Mouse (Mus musculus) forebrain, embryonic 11.5 days (tissue): ENCODE data around the gene Nid1. TPM values are rescaled to one million over a fixed set of nuclear protein-coding genes. Genes with fewer than 3 reads are reported as not detected.

Experiments
- ATAC-seq: fragments of 200-750 bp; cut with Nextera tagmentation; replicated peaks from 2 replicates; pipeline ENCODE4 v1.8.0; 2017; ENCODE audit warnings: moderate TSS enrichment; ENCODE audit not compliant: low FRiP score
- DNase-seq: peaks from one replicate; pipeline ENCODE4 v3.0.0-alpha.2; 2017; ENCODE audit warnings: low spot score
- H3K27ac ChIP-seq: fragments of 300-500 bp; sonication (generic); 2 replicates; pipeline ENCODE4 v1.5.1; 2014; ENCODE audit warnings: low read depth, low read length
- H3K27me3 ChIP-seq: fragments of 300-500 bp; sonication (generic); 2 replicates; pipeline ENCODE4 v1.6.1; 2014; ENCODE audit warnings: mild to moderate bottlenecking, low read length, mixed read lengths; ENCODE audit not compliant: control insufficient read depth, insufficient read depth
- H3K36me3 ChIP-seq: fragments of 300-500 bp; sonication (generic); 2 replicates; pipeline ENCODE4 v1.6.1; 2014; ENCODE audit warnings: mild to moderate bottlenecking, low read length, moderate library complexity, mixed read lengths; ENCODE audit not compliant: control insufficient read depth, insufficient read depth
- H3K4me1 ChIP-seq: fragments of 300-500 bp; sonication (generic); replicated peaks from 2 replicates; pipeline ENCODE4 v1.6.1; 2014; ENCODE audit warnings: low read length, mixed read lengths; ENCODE audit not compliant: control insufficient read depth, insufficient read depth
- H3K4me2 ChIP-seq: fragments of 300-500 bp; sonication (generic); 2 replicates; pipeline ENCODE4 v1.6.1; 2014; ENCODE audit warnings: low read depth, mild to moderate bottlenecking, low read length, moderate library complexity, mixed read lengths; ENCODE audit not compliant: severe bottlenecking
- H3K4me3 ChIP-seq: fragments of 300-500 bp; sonication (generic); 2 replicates; pipeline ENCODE4 v1.5.1; 2014; ENCODE audit warnings: low read depth, low read length
- H3K9ac ChIP-seq: fragments of 300-500 bp; sonication (generic); 2 replicates; pipeline ENCODE4 v1.6.1; 2014; ENCODE audit warnings: low read length
- H3K9me3 ChIP-seq: fragments of 300-500 bp; sonication (generic); 2 replicates; pipeline ENCODE4 v1.6.1; 2016; ENCODE audit warnings: low read length, mixed read lengths; ENCODE audit not compliant: control insufficient read depth
- WGBS: fragments of 180-500 bp; shearing (Covaris S2); extraction: QIAGEN DNeasy Blood & Tissue Kit; methylation state at CpG from one replicate; pipeline ENCODE4 v1.1.7; 2014; 5-methylcytosine and 5-hydroxymethylcytosine counted together
- polyA plus RNA-seq: library from polyadenylated mRNA; unstranded; fragments of >200 nt; fragmentation: Nextera tagmentation; extraction: Ambion mirVana; gene quantifications from 2 replicates; pipeline ENCODE4 v1.2.1, GENCODE M21; 2014

The Nid1 gene
- polyA plus RNA-seq, 1 experiment from 2014 or later = 44.3 TPM

DNA sequence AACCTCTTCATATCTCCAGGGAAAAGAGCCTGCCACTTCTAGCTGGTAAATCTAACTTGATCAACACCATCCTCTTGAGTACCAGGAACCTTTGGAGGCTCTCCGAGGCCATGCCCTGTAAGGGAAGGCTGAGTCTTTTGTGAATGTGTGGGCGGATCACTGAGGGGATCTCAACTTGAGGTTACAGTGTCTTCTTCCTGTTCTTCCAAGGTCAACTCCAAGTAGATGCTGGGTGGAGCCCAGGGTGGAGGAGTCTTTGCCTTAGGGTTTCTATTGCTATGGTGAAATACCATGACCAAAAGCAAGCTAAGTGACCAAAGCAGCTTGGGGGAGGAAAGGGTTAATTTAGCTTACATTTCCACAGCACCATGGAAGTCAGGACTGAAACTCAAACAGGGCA, 39.7 kb downstream of the Nid1 start:
- Histone ChIP-seq H3K9ac (no peak overlapping the region), H3K4me1 (0 out of 2 replicates have a peak, but pooled peaks cover 1% of the 10 kb centered on the region), H3K36me3 (no peaks in the 10 kb centered on the region), H3K27me3 (no peaks in the 10 kb centered on the region), H3K27ac (no peak overlapping the region), H3K4me3 (no peak overlapping the region), H3K4me2 (no peak overlapping the region), H3K9me3 (no peaks in the 10 kb centered on the region)
- ATAC-seq (no peak), DNase-seq (no peak)
- 86% methylated on average over 2 of the region's 2 CpGs for WGBS

DNA sequence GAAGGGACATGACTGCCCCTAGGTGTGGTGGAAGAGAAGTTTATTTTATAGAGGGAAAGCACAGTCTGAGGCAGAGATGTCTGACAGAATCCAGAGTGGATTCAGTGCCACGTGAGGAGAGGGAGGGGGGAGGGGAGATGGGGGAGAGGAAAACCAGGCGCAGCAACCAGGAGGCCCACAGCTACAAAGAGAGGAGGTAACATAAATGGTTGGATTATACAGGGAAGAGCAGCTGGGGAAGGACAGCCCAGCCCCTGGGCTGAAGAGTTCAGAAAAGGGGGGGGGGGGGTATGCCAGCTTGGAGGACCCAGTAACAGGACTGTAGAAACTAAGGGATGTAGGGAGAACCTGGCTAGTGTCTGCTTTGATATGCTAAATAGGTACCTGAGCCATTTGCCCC, 42.6 kb downstream of the Nid1 start:
- 0 out of 2 replicates have a peak, but pooled peaks have one; percentile 39 for ATAC-seq

DNA sequence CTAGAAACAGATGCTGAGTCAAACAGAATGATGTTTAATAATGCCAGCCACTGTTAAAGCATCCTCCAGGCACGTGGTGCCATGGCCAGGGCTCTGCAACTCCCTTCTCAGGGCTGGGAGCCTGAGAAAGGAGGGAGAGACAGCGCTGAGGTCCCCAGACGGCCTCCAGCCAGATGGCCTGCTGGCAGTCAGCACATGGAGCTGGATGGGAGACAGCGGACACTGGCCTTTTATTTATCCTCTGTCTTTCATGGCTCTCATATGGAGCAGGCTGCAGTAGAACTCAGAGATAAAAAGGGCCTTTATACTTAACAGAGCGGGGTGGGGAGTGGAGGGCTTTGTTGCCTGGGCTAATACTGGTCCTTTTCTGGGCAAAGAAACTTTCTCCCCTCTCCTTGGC, 43.7 kb downstream of the Nid1 start:
- H3K4me1 ChIP-seq = 0 out of 2 replicates have a peak, but pooled peaks cover 1% of the 10 kb centered on the region
- no peak for ATAC-seq
- H3K4me2 ChIP-seq = no peak overlapping the region
- H3K9me3 ChIP-seq = no peaks in the 10 kb centered on the region
- no peak for DNase-seq
- H3K9ac ChIP-seq = no peak overlapping the region
- H3K27me3 ChIP-seq = no peaks in the 10 kb centered on the region
- H3K27ac ChIP-seq = no peak overlapping the region
- WGBS = 45% methylated on average over 5 of the region's 5 CpGs
- no peaks in the 10 kb centered on the region for H3K36me3 ChIP-seq
- H3K4me3 ChIP-seq = no peak overlapping the region

More for the DNA sequence above, 42.6 kb downstream of the Nid1 start:
- Histone ChIP-seq H3K9ac (no peak overlapping the region), H3K9me3 (no peaks in the 10 kb centered on the region), H3K4me1 (0 out of 2 replicates have a peak, but pooled peaks cover 1% of the 10 kb centered on the region), H3K4me2 (no peak overlapping the region), H3K27me3 (no peaks in the 10 kb centered on the region), H3K4me3 (no peak overlapping the region), H3K36me3 (no peaks in the 10 kb centered on the region), H3K27ac (no peak overlapping the region)
- WGBS = 13% methylated on average over 2 of the region's 2 CpGs
- DNase-seq = no peak

DNA sequence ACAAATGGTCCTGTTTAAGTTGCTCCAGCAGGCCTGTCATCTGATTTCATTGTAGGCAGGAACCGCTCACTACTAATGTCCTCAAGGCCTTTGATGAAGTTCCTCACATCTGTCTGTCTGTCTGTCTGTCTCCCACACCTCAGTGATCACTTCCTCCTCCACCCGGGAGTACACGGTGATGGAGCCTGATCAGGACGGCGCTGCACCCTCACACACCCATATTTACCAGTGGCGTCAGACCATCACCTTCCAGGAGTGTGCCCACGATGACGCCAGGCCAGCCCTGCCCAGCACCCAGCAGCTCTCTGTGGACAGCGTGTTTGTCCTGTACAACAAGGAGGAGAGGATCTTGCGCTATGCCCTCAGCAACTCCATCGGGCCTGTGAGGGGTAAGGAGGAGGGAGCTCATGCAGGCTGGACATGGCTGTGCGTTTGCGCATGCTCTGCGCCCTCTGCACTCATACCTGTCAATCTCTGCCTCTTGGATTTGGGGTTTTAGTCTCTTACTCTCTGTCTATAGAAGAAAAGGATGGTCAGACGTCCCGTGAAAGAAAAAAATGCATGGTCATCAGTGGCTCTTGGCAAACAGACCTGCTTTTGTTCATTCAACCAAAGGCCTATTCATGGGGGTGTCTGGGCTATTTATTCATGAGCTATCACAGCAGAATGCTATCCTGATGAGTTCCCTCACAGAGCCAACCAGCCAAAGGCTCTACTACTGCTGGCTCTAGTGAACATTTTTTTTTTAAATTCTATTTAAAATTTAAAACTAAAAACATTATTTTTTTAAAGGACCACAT, 44.7 kb downstream of the Nid1 start:
- Histone ChIP-seq H3K9me3 (no peaks in the 10 kb centered on the region), H3K27ac (no peak overlapping the region), H3K9ac (no peak overlapping the region), H3K27me3 (no peaks in the 10 kb centered on the region), H3K4me1 (0 out of 2 replicates have a peak, but pooled peaks cover 1% of the 10 kb centered on the region), H3K36me3 (no peaks in the 10 kb centered on the region), H3K4me2 (no peak overlapping the region), H3K4me3 (no peak overlapping the region)
- DNase-seq (no peak), ATAC-seq (peak; percentile 10; the same call in 1 of the 2 replicates)
- WGBS = 78% methylated on average over 16 of the region's 16 CpGs

DNA sequence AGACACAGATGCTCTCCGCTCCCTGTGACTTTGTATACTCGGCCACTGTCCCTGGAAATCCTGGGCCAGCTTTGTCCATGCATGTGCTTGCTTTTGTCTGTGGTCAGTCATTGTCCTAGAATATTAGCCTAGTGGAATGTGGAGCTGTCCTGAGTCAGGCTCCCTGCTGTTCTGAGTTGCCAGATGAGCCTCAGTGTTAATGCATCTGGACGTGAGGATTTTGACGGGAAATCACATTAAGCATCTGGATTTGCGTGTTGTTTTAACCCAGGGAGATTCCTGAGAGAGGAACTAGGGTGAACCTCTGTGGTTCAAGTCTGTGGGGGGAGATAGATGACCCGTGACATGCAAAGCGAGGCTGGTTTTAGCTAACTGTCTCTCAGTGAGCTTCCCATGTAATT, 47.0 kb downstream of the Nid1 start:
- H3K27me3 ChIP-seq = no peaks in the 10 kb centered on the region
- DNase-seq (no peak), ATAC-seq (no peak)
- H3K9me3 ChIP-seq = no peaks in the 10 kb centered on the region
- no peak overlapping the region for H3K27ac ChIP-seq
- 29% methylated on average over 7 of the region's 7 CpGs for WGBS
- no peak overlapping the region for H3K4me2 ChIP-seq
- 0 out of 2 replicates have a peak, but pooled peaks cover 1% of the 10 kb centered on the region for H3K4me1 ChIP-seq
- no peak overlapping the region for H3K9ac ChIP-seq
- no peak overlapping the region for H3K4me3 ChIP-seq
- no peaks in the 10 kb centered on the region for H3K36me3 ChIP-seq

DNA sequence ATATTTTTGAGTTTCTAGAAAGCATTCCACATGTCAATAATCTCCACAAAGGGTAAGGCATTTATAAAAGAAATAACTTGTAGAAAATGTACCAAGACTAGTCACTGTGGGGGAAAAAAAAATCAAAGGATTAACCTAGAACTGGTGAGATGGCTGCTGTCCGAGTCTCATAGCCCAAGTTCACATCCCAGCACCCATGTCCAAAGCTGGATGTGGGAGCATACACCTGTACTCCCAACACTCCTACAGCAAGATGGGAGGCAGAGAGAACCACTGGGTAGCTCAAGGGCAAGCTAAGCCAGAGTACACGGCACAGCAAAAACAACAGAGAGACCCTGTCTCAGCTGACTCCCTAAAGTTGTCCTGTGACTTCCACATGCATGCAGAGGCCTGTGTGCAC, 47.5 kb downstream of the Nid1 start:
- no peaks in the 10 kb centered on the region for H3K36me3 ChIP-seq
- no peak for DNase-seq
- 0 out of 2 replicates have a peak, but pooled peaks cover 1% of the 10 kb centered on the region for H3K4me1 ChIP-seq
- H3K27ac ChIP-seq = no peak overlapping the region
- no peak overlapping the region for H3K9ac ChIP-seq
- H3K4me3 ChIP-seq = no peak overlapping the region
- H3K27me3 ChIP-seq = no peaks in the 10 kb centered on the region
- ATAC-seq = no peak
- WGBS = 76% methylated on average over 2 of the region's 2 CpGs
- no peaks in the 10 kb centered on the region for H3K9me3 ChIP-seq
- no peak overlapping the region for H3K4me2 ChIP-seq

DNA sequence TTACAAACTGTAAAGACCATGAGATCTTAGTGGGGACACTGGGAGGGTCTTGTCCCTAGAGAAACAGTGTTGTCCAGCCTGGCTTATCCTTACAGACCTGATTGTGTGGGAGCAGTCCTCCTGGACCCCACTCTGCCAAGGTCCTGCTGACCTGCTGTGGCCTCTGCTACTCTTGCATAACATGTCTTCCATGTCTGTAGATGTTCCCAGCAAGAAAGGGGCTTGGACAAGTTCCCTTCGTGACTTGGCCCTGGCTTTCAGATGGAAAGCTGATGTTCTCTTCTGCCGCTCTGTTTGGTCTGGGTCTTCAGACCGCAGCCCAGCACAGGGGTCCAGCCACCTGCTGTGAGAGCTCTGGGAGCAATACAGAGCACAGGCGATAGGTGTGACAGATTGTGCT, 48.3 kb downstream of the Nid1 start:
- no peaks in the 10 kb centered on the region for H3K36me3 ChIP-seq
- H3K9me3 ChIP-seq = no peaks in the 10 kb centered on the region
- no peak overlapping the region for H3K4me2 ChIP-seq
- ATAC-seq (no peak), DNase-seq (no peak)
- H3K4me1 ChIP-seq = 0 out of 2 replicates have a peak, but pooled peaks cover 1% of the 10 kb centered on the region
- no peak overlapping the region for H3K27ac ChIP-seq
- H3K4me3 ChIP-seq = no peak overlapping the region
- H3K9ac ChIP-seq = no peak overlapping the region
- H3K27me3 ChIP-seq = no peaks in the 10 kb centered on the region
- WGBS = 78% methylated on average over 4 of the region's 4 CpGs

DNA sequence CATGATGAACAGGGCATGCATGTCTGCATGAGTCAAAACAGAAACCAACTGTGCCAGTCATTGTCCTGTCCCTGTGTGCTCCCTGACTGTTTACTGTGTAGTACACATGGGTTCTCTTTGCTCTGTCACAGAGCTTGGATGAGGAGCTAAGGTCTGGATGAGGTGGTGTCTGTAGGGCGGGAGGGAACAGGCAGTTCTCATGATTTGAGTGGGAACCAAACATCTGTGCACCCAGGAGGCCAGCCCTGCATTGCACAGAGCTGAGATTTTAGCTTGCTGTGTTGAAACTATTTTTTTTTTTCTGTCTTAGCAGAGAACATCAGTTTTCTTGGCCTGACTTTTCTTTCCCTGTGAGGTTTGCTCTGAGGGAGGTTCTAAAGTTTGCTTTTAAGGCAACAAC, 50.5 kb downstream of the Nid1 start:
- Histone ChIP-seq H3K27me3 (no peaks in the 10 kb centered on the region), H3K27ac (no peak overlapping the region), H3K4me1 (no peaks in the 10 kb centered on the region), H3K36me3 (no peaks in the 10 kb centered on the region), H3K4me2 (no peak overlapping the region), H3K4me3 (no peak overlapping the region), H3K9ac (no peak overlapping the region), H3K9me3 (no peaks in the 10 kb centered on the region)
- WGBS = 82% methylated on average over 1 of the region's 1 CpGs
- no peak for DNase-seq
- no peak for ATAC-seq

DNA sequence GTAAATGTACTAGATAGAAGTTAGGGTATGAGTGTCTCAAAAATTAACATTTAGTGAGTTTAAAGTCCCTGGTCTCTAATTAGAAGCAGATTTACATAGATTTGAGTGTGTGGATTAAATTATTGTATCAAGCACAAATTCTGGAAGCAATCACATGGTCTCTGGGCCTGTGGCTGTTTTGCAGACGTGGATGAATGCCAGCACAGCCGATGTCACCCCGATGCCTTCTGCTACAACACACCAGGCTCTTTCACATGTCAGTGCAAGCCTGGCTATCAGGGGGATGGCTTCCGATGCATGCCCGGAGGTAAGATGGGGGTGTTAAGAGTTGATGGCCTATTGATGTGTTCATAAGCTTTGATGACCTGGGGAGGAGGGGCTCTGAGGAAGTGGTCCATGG, 52.5 kb downstream of the Nid1 start:
- WGBS = 79% methylated on average over 5 of the region's 5 CpGs
- Histone ChIP-seq H3K27me3 (no peaks in the 10 kb centered on the region), H3K4me2 (no peak overlapping the region), H3K9ac (no peak overlapping the region), H3K4me1 (no peaks in the 10 kb centered on the region), H3K36me3 (no peaks in the 10 kb centered on the region), H3K27ac (no peak overlapping the region), H3K9me3 (no peaks in the 10 kb centered on the region), H3K4me3 (no peak overlapping the region)
- DNase-seq (no peak), ATAC-seq (no peak)
